Mouse (Mus musculus) thymus, adult 2 months (tissue): Measurements from ENCODE around the gene Arhgap27.

Source experiments
- CTCF ChIP-seq: fragments of 200-500 bp; IDR thresholded peaks from 2 replicates; pipeline ENCODE4 v1.5.1; 2012; ENCODE audit warnings: mild to moderate bottlenecking, control low read depth, low read length, moderate library complexity, borderline replicate concordance; ENCODE audit not compliant: control insufficient read depth, poor library complexity, insufficient read depth; ENCODE audit errors: extremely low read depth
- POLR2A ChIP-seq: fragments of 200-500 bp; IDR thresholded peaks from 2 replicates; pipeline ENCODE4 v1.6.1; 2012; ENCODE audit warnings: mild to moderate bottlenecking, low read length, control low read depth, moderate library complexity; ENCODE audit not compliant: control insufficient read depth, poor library complexity, insufficient read depth; ENCODE audit errors: extremely low read depth

GRCm38 (mm10) chr11:103396682-103397081 is 33.2 kb upstream of the Arhgap27 start:
- TF ChIP-seq CTCF = no peak
- no peak for TF ChIP-seq POLR2A
